Mouse (Mus musculus): ENCODE data around the gene Hyal3.

Hyal3 gene

DNA sequence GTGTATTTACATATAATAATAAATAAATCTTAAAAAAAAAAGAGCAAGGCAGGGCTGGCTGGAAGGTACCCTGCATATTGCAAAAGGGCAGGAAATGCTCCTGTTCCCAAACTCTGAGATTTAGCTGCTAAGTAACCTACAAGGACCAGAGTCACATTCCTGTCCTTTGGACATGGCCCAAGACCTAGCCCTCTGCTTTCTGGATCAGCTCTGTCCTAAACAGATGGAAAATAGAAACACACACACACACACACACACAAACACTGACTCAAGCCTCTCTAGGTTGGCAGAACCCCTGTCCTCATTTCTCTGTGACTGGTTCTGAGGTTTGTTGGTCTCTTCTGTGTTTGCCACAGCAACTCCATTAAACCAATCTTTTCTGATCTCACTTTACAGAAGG is 40.3 kb downstream of the Hyal3 start:
- no peak for DNase-seq

DNA sequence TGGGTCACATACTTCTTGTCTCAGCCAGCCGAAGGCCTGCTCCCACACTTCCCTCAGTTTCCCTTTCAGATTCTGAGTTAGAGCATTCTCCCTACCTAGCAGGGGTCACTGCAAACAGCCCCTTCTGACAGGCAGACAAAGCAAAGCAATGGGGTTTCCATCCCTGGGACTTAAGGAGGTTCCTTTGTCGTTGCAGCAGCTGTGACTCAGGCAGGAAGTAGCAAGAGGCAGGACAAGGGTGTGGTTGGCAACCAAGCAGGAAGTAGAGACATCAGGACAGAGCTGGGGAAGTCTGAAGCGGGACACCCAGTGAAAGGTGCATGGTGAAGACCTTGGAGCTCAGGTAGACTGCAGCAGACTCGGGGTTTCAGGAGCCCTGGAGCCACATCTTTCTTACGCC is 43.9 kb downstream of the Hyal3 start:
- no peak for DNase-seq

DNA sequence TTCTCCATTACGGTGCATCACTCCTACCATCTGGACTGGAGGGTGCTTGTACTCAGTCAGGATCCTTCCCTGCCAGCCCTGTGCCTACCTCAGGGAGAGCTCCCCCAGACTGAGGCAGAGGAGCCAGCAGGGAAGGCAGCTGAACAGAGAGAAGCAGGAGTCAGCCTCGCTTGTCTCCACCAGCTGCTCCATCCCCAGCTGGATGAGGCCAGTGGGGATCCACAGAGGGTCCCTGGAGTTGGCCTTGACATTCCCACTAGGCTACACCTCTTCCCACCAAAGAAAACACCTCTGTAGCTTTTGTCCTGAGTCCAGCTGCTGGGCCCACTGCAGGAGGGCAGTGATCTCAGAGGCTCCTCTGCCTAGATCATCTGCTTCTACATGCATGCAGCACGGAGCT is 44.3 kb downstream of the Hyal3 start:
- no peak for DNase-seq

DNA sequence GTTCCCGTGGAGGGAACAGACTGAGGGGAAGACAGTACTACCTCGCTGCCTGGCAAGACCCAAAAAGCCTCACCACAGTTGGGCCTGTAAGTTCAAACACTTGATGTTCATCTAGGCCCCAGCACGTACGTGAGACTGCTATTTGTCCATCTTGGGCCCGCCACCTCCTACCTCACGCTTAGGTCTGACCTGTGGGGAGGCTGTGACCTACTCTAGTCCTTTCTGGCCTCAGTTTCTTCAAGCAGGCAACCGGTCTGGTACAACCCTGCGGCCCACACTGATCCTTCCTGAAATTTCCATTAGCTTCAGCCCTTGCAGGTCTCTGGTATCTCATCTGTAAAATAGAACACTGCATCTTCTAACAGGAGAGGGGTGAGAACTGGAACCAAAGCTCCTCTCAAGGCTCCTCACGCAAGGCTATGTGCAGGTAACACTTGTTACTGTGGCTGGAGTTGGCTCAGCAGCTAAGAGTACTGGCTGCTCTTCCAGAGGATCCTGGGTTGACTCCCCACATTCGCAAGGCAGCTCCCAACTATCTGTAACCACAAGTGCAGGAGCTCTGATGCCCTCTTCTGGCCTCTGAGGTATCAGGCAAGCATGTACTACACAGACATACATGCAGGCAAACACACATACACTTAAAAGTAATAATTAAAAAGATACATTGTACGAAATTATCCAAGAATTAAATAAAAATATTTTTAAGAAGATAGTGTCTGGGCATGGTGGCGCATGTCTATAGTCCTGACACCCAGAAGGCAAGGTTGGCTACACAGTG is 44.9 kb downstream of the Hyal3 start:
- DNase-seq, result no peak

GRCm38 (mm10) chr9:107626158-107626843 is 45.7 kb downstream of the Hyal3 start:
- DNase-seq, result peak; percentile 51

GRCm38 (mm10) chr9:107626844-107627277 is 46.2 kb downstream of the Hyal3 start:
- peak; percentile 88 for DNase-seq

GRCm38 (mm10) chr9:107627387-107628255 is 47.0 kb downstream of the Hyal3 start:
- DNase-seq, result no peak

- DNase-seq, result peak; percentile 39
Observed at GRCm38 (mm10) chr9:107628721-107629410, 48.2 kb downstream of the Hyal3 start.

- DNase-seq, result peak; percentile 50
Observed at GRCm38 (mm10) chr9:107629411-107629730, 48.8 kb downstream of the Hyal3 start.

DNA sequence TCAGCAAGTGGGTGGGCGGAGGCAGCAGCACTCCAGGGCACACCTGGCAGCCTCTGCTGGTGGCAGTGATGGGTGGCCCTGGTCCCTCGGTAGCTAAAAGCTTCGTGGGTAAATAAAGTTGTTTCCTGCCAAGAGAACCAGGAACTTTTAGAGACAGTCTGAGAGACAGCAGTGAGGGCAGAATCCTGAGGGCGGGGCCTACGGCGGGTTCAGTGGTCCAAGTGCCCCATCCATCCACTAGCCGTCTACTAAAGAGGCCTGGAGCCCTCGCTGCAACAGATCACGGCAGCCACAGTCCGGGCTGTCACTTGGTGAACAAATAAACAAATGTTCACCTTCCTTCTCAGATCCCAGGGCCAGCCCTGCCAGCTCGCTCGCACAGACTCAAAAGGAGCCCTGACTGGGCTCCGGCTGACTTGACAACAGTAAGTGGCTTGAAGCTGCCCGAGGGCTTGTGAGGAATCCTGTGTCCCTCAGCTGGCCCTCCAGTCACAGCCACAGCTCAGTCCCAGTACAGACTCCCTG is 49.3 kb downstream of the Hyal3 start:
- DNase-seq, result no peak

- no peak for DNase-seq
Observed at GRCm38 (mm10) chr9:107630576-107630975, 50.0 kb downstream of the Hyal3 start.

GRCm38 (mm10) chr9:107631311-107631826 is 50.8 kb downstream of the Hyal3 start:
- no peak for DNase-seq

DNA sequence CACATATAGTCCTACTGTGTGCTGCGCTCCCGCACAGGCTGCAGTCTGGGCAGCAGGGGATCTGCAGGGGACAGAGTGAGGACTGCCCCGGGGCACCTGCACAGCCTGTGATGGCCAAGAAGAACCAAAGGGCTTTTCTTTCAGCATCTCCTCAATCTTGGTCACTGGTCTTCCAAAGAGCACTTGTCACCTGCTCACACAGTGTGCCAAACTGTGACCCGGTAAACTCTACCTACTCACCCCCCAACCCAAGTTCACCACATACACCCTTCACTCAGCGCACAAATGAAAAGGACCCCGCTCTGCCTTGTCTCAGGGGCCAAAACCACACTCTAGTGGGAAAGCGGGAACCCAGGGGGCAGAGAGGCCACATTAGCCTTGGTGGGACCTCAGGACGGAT is 51.2 kb downstream of the Hyal3 start:
- no peak for DNase-seq

- peak; percentile 74 for DNase-seq
Observed at GRCm38 (mm10) chr9:107632478-107632877, 51.9 kb downstream of the Hyal3 start.

GRCm38 (mm10) chr9:107633091-107633660 is 52.6 kb downstream of the Hyal3 start:
- peak; percentile 87 for DNase-seq

- DNase-seq, result peak; percentile 32
Observed at GRCm38 (mm10) chr9:107633661-107634405, 53.2 kb downstream of the Hyal3 start.

- no peak for DNase-seq
Observed at GRCm38 (mm10) chr9:107634406-107635278, 54.0 kb downstream of the Hyal3 start.

DNA sequence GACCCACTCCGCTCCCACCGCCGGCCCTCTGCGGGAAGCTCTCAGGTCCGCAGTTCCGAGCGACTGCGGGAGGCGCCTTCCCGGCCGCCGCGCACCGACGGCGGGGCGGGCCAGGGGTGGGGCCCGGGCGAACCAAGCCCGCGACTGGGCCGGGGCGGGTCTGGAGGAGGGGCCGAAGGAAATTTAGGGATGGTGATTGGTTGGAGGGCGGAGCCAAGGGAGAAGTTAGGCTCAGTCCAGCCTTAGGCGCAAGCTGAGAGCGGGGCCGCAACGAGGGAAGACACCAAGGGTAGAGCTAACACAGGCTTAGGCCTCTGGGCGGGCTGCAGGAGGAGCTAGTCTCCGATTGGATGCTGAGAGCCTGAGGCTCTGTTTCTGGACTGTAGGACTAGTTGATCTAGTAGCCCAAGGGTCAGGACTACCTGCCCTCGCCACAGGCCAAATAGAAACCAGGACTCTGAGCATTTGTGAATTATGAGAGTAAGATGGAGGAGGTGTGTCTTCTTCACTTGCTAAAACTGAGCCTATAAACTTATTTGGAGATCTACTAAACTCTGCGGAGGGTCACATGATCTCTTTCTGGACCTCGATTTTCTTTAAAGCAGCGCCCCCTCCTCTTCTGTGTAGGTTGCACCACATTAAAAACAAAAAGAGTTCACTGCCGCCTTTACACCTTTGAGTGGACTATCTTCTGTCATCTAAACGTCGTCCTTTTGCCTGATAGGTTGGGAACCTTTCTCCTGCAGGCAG is 54.8 kb downstream of the Hyal3 start, which contains the start of gene Gnai2:
Gene Gnai2, minus strand, starts transcription at position 89 of the 750 bp plus-strand sequence.
- peak; percentile 98 for DNase-seq
